In genomic region chr17:50867297-50867696, GRCm38 (mm10) we compare ENCODE assay signal across 28 mouse cellular contexts.
"Had no signal": no experiment of that assay in that cellular context is flagged by ENCODE, and none has a peak within 500 bp of the region (broad histone marks: within the 10 kb centered on the region; RNA-seq: fewer than 3 reads in every experiment).

No protein-coding gene starts in this region.

- DNase-seq: cerebellum, adult 2 months; cerebellum, adult 8-10 months; cerebellum, adult 9-10 months; cerebellum, adult 9-11 months; cerebellum, postnatal 10 days; cerebellum, postnatal 14 days; cerebellum, postnatal 25 days; cerebellum, postnatal 36 days; embryo, embryonic 11 days; forebrain, postnatal 0 days; gastrocnemius, adult 2 months; gastrocnemius, postnatal 10 days; gastrocnemius, postnatal 14 days; gastrocnemius, postnatal 25 days; gastrocnemius, postnatal 36 days; heart, adult 18-20 months; heart, adult 2 months had no signal

- ATAC-seq: forebrain, embryonic 13.5 days; forebrain, embryonic 14.5 days; forebrain, embryonic 15.5 days; forebrain, embryonic 16.5 days; forebrain, postnatal 0 days had no signal

- H3K4me1 ChIP-seq: embryonic facial prominence, embryonic 10.5 days; embryonic facial prominence, embryonic 12.5 days; embryonic facial prominence, embryonic 13.5 days; embryonic facial prominence, embryonic 15.5 days; forebrain, embryonic 10.5 days; forebrain, embryonic 12.5 days; forebrain, embryonic 13.5 days; forebrain, embryonic 15.5 days had no signal

- H3K9me3 ChIP-seq: embryonic facial prominence, embryonic 10.5 days; embryonic facial prominence, embryonic 12.5 days; embryonic facial prominence, embryonic 13.5 days; embryonic facial prominence, embryonic 15.5 days; forebrain, embryonic 10.5 days; forebrain, embryonic 12.5 days; forebrain, embryonic 13.5 days; forebrain, embryonic 15.5 days had no signal

- H3K4me3 ChIP-seq: embryonic facial prominence, embryonic 10.5 days; embryonic facial prominence, embryonic 12.5 days; embryonic facial prominence, embryonic 13.5 days; embryonic facial prominence, embryonic 15.5 days; erythroblast, embryonic 14.5 days; forebrain, embryonic 10.5 days; forebrain, embryonic 12.5 days; forebrain, embryonic 13.5 days; forebrain, embryonic 15.5 days; gastrocnemius, adult 2 months; heart, adult 2 months had no signal

- H3K36me3 ChIP-seq: embryonic facial prominence, embryonic 12.5 days; embryonic facial prominence, embryonic 13.5 days; embryonic facial prominence, embryonic 15.5 days; forebrain, embryonic 10.5 days; forebrain, embryonic 12.5 days; forebrain, embryonic 15.5 days had no signal

- H3K9ac ChIP-seq: embryonic facial prominence, embryonic 12.5 days; embryonic facial prominence, embryonic 13.5 days; embryonic facial prominence, embryonic 15.5 days; forebrain, embryonic 12.5 days; forebrain, embryonic 13.5 days; forebrain, embryonic 15.5 days; forebrain, postnatal 0 days had no signal

- H3K4me2 ChIP-seq: embryonic facial prominence, embryonic 12.5 days; embryonic facial prominence, embryonic 13.5 days; embryonic facial prominence, embryonic 15.5 days; forebrain, embryonic 12.5 days; forebrain, embryonic 13.5 days; forebrain, embryonic 15.5 days had no signal

- H3K27ac ChIP-seq: embryonic facial prominence, embryonic 10.5 days; embryonic facial prominence, embryonic 12.5 days; embryonic facial prominence, embryonic 13.5 days; embryonic facial prominence, embryonic 15.5 days; forebrain, embryonic 10.5 days; forebrain, embryonic 12.5 days; forebrain, embryonic 13.5 days; forebrain, embryonic 15.5 days; gastrocnemius, adult 2 months; heart, adult 2 months had no signal

- H3K27me3 ChIP-seq: embryonic facial prominence, embryonic 12.5 days; embryonic facial prominence, embryonic 13.5 days; embryonic facial prominence, embryonic 15.5 days; forebrain, embryonic 12.5 days; forebrain, embryonic 13.5 days; forebrain, embryonic 15.5 days had no signal
